Mouse (Mus musculus): ENCODE measurements at regions not wholly inside any gene's neighbourhood (a gene's known extent, or its start where the extent isn't known, plus 50 kb on each side); places are given as distances from the start of the nearest gene placed in this dataset.

DNA sequence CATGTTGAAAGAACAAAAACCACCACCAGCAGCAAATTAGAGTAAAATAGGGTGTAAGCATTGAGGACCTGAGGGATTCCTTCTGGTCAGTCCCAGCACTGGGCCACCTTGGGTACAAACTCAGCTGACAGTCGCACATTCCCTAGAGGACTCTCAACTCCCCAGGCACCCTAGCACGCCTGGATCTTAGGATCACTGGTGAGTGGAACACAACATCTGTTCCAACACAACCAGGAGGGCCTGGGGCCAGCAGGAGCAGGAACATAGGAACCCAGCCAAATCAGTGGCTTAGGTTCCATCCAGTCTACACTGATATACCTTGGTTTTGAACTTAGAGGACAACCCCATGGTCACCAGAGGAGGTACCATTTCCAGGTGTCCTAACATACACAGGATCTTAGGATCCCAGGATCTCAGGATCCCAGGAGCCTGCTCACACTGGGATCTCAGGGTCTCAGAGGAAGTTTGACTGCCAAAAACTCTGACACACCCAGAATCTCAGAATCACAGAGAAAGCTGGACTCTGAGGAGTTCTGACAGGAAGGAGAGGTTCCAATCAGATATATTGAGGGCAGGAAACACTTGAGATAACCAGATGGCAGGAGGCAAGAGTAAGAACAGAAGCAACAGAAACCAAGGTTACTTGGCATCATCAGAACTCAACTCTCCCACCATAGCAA lies 171.7 kb upstream of the Marcks start:
- no peak for TF ChIP-seq FLI1 (IDR thresholded peaks at IDR 0.05; ENCODE audit: low read length)
- no peak for TF ChIP-seq GATA1 (IDR thresholded peaks at IDR 0.05; ENCODE audit: borderline replicate concordance, low read length)
- no peaks in the 10 kb centered on the region for H3K27me3 ChIP-seq (replicated peaks)
- no peaks in the 10 kb centered on the region for H3K9me3 ChIP-seq

DNA sequence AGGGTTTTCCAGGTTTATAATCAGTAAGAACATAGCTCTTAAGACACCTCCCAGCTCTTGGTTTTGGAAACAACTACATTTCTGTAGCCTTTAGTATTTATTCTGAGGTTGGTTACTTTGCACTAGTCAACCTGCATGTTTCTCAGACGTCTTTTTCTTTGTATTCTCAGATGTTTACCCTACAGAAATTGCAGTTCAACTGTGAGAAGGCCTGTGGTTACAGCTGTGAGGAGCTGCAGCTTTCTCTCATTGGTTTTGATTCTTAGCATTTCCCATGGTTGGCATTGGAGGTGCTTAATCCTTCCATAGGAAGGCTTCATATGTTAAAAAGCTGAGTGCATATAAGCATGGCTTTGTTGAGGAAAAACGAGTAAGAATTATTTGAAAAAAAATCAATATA lies 165.9 kb upstream of the Marcks start:
- Histone ChIP-seq H3K27me3 (replicated peaks) (no peaks in the 10 kb centered on the region), H3K4me1 (no peaks in the 10 kb centered on the region), H3K9me3 (0 out of 2 replicates have a peak, but pooled peaks cover 2% of the 10 kb centered on the region), H3K4me3 (replicated peaks) (no peak overlapping the region), H3K36me3 (replicated peaks; ENCODE audit: low read length) (no peaks in the 10 kb centered on the region)
- TF ChIP-seq GATA1 (IDR thresholded peaks at IDR 0.05; ENCODE audit: borderline replicate concordance, low read length) (no peak), FLI1 (IDR thresholded peaks at IDR 0.05; ENCODE audit: low read length) (no peak)

More for the DNA sequence above, 171.7 kb upstream of the Marcks start:
- Histone ChIP-seq H3K4me3 (replicated peaks) (no peak overlapping the region), H3K36me3 (replicated peaks; ENCODE audit: low read length) (no peaks in the 10 kb centered on the region), H3K4me1 (no peaks in the 10 kb centered on the region)

DNA sequence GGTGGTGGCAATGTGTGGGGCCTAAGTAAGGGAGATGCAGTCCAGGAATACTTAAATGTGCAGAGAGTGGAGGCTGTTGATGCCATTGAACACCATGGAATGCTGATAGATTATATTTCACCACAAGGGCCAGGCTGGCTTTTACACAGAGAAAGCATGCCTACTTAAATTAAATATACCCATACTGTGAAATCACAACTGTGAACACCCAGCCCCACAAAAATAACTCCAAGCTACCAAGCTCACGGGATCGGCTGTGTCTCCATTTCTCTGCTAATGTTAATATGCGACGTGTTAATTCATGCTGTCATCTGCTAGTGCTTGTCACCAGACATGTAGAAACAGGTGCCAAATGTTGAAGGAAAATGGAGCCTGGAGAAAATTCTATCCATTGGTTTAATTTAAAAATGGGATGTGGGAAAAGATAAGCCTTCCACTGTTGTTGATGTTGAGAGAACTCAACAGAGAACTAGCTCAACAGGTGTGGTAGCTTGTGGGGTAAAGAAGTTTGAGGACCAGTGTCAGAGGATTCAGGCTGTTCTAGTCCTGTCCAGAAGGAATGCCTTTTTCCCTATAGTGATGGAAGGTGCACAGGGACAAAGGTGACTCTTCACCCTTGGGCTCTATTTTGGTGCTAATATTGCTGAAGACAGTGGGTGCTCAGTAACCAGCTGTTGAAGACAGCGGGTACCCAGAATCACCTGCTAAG lies 161.6 kb upstream of the Marcks start:
- Histone ChIP-seq H3K4me1 (no peaks in the 10 kb centered on the region), H3K9me3 (0 out of 2 replicates have a peak, but pooled peaks cover 5% of the 10 kb centered on the region), H3K27me3 (replicated peaks) (no peaks in the 10 kb centered on the region), H3K4me3 (replicated peaks) (no peak overlapping the region), H3K36me3 (replicated peaks; ENCODE audit: low read length) (no peaks in the 10 kb centered on the region)
- no peak for TF ChIP-seq GATA1 (IDR thresholded peaks at IDR 0.05; ENCODE audit: borderline replicate concordance, low read length)
- no peak for TF ChIP-seq FLI1 (IDR thresholded peaks at IDR 0.05; ENCODE audit: low read length)

DNA sequence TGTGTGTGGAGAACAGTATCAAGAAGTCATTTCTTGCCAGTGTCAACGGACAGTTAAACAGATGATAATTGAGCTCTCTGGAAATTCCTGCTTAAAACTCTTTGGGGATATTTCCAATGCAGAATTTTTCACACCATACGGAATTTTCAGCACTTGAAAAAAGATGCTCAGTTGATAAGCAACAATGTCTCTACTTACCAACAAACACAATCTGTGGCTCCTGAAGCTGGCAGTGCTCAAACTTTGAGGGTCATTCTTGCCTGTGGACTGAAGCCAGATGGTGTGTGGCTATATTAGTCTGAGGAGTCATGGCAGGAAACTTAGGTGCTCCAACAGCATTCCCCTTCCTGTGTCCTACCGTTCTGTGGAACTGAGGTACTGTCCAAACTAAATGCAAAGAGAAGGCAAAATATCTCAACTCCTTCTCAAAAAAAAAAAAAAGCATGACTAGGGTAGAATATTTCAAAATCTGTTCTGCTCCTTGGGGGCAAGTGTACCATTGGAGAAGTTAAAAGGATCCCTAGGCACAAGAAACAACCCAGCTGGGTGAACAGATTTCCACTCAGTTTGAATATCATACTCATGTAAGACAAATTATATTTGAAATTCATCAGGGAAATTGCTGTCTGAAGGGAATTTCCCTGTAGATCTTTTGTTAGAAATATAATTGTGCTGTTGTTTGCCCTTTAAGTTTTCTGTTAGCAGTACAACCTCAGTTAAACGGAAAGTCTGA lies 160.1 kb upstream of the Marcks start:
- no peaks in the 10 kb centered on the region for H3K4me1 ChIP-seq
- H3K9me3 ChIP-seq: 0 out of 2 replicates have a peak, but pooled peaks cover 5% of the 10 kb centered on the region
- H3K36me3 ChIP-seq (replicated peaks; ENCODE audit: low read length): no peaks in the 10 kb centered on the region
- no peaks in the 10 kb centered on the region for H3K27me3 ChIP-seq (replicated peaks)
- TF ChIP-seq FLI1 (IDR thresholded peaks at IDR 0.05; ENCODE audit: low read length) (no peak), GATA1 (IDR thresholded peaks at IDR 0.05; ENCODE audit: borderline replicate concordance, low read length) (no peak)
- no peak overlapping the region for H3K4me3 ChIP-seq (replicated peaks)

DNA sequence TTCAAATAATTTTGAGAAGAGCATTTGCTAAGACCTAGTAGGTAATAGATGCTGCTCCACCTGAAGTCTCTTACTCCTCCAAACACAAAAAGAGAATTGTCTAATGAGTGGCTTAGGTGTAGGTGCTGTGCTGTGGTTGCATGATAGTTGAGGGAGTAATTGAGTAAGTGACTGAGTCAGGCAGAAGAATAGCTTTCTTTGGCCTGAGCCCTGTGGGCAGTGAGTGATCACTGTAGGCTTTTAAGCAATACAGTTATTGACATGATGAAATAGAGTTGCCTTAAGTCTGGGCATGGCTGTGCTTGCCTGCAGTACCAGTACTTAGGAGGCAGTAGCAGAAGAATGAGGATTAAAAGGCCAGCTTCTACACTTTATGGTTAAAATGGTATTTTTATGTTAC lies 155.5 kb upstream of the Marcks start:
- 0 out of 2 replicates have a peak, but pooled peaks cover 3% of the 10 kb centered on the region for H3K9me3 ChIP-seq
- TF ChIP-seq GATA1 (IDR thresholded peaks at IDR 0.05; ENCODE audit: borderline replicate concordance, low read length) (no peak), FLI1 (IDR thresholded peaks at IDR 0.05; ENCODE audit: low read length) (no peak)
- no peak overlapping the region for H3K4me3 ChIP-seq (replicated peaks)
- H3K36me3 ChIP-seq (replicated peaks; ENCODE audit: low read length): no peaks in the 10 kb centered on the region
- H3K27me3 ChIP-seq (replicated peaks): no peaks in the 10 kb centered on the region
- peaks cover 9% of the 10 kb centered on the region for H3K4me1 ChIP-seq

DNA sequence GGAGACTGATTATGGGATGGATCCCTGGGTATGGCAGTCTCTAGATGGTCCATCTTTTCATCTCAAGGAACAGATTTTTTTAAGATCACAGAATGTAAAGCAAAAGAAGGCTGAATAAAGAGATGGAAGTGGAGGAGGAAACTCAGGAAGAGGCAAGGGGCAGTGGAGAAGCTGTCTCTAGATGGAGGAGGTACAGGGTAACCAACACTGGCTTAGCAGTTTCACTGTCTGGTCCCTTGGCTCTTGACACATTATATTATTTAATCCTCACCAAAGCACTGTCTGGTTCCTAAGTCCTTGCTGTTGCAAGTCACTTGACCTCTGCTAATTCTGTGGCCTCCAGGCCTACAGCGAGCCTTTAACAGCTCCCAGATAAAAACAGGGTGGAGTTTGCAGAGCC lies 154.6 kb upstream of the Marcks start:
- Histone ChIP-seq H3K9me3 (0 out of 2 replicates have a peak, but pooled peaks cover 3% of the 10 kb centered on the region), H3K4me1 (peaks cover 9% of the 10 kb centered on the region), H3K27me3 (replicated peaks) (no peaks in the 10 kb centered on the region), H3K36me3 (replicated peaks; ENCODE audit: low read length) (no peaks in the 10 kb centered on the region), H3K4me3 (replicated peaks) (no peak overlapping the region)
- TF ChIP-seq FLI1 (IDR thresholded peaks at IDR 0.05; ENCODE audit: low read length) (no peak), GATA1 (IDR thresholded peaks at IDR 0.05; ENCODE audit: borderline replicate concordance, low read length) (no peak)

DNA sequence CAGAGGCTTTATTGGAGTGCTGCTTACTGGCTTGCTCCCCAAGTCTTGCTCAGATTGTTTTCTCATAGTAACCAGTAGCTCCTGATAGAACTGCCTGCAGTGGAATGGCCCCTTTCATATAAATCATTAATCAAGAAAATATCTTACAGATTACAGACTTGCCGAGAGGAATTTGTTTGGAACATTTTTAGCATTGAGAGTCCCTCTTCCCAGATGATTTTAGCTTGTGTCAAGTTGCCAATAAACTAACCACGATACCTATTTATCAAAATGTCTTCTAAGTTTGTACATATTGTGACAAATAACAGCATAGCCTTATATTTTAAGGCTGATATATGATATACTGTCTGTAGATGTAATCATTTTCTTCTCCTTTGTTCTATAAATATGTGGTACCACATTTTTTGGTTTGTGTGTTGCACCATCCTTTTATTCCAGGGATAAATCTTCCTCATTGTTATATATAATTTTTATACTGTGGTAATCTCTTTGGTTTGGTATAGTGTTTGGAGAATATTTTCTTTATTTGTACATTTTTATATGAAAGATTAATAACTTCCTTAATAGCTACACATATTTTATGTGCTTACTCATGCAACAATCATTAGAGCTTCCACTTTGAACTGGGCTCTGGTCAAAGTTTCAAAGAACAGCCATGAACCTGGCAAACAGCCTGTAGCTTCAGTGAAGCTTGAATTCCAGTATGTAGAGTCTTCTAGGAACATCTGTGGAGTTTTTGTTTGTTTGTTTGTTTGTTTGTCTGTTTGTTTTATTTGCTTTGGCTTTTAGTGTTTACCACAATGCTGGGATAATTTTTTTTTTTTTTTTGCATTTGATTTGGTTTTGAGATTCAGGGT lies 153.1 kb upstream of the Marcks start:
- no peak for TF ChIP-seq FLI1 (IDR thresholded peaks at IDR 0.05; ENCODE audit: low read length)
- no peak for TF ChIP-seq GATA1 (IDR thresholded peaks at IDR 0.05; ENCODE audit: borderline replicate concordance, low read length)
- Histone ChIP-seq H3K9me3 (no peaks in the 10 kb centered on the region), H3K4me1 (peaks cover 9% of the 10 kb centered on the region), H3K4me3 (replicated peaks) (no peak overlapping the region), H3K36me3 (replicated peaks; ENCODE audit: low read length) (no peaks in the 10 kb centered on the region), H3K27me3 (replicated peaks) (no peaks in the 10 kb centered on the region)

DNA sequence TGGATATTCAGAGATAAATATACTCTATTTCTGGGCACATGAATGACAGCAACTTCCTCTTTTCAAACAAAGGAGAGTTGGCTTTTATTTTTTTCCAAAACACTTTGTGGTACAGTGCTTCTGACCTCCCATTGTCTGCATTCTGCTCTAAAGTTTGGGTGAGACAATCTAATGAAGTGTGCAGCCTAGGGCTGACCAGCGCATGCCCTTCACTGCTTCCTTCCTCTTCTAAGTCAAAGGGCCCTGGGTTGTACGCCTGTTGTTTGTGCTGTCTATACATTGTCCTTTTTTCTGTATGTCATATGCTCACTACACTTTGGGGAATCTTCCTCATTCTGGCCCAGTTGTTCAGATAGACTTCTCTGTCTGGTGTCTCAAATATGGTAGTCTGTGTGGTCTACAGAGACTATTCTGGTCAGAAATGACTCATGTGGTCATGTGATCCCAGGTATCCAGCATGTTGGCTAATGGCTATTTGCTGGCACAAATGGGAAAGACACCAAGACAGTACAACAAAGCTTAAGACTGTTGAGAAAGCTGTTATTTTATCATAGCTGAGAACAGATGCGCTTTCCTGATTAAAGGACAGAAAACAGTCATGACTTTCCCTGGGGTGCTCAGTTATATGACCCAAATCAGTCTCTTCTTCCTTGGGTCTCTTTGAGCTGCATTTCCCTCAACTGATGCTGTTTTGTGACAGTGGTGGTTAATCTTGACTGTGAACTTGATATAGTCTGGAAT lies 151.4 kb upstream of the Marcks start:
- Histone ChIP-seq H3K27me3 (replicated peaks) (no peaks in the 10 kb centered on the region), H3K36me3 (replicated peaks; ENCODE audit: low read length) (no peaks in the 10 kb centered on the region), H3K4me3 (replicated peaks) (peak overlapping the region; percentile 50), H3K9me3 (no peaks in the 10 kb centered on the region), H3K4me1 (peaks cover 9% of the 10 kb centered on the region)
- no peak for TF ChIP-seq GATA1 (IDR thresholded peaks at IDR 0.05; ENCODE audit: borderline replicate concordance, low read length)
- TF ChIP-seq FLI1 (IDR thresholded peaks at IDR 0.05; ENCODE audit: low read length): no peak
